Mouse (Mus musculus): ENCODE results near the gene Foxp2.

Foxp2 gene

GRCm38 (mm10) chr6:15120916-15121315, 219.8 kb downstream of the Foxp2 start:
- DNase-seq (ENCODE audit: low read depth) = no peak

DNA sequence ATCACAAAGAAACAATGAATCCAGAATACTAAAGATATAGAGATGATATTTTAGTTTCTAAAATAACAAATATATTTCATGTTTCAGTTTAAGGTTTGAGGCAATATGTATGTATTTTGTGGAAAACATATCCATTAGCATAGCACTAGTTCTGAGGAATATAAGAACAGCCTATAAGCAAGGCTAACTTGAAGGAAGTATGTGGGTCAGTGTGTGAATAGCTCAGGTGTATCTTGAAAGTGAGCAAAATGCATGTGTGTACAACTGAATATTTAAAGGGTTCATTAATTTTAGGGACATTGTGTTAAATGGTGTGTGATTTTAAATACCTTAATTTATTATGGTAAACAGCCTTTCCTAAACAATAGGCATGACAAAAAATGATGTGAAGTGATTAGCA, 220.2 kb downstream of the Foxp2 start:
- no peak for DNase-seq (ENCODE audit: low read depth)

DNA sequence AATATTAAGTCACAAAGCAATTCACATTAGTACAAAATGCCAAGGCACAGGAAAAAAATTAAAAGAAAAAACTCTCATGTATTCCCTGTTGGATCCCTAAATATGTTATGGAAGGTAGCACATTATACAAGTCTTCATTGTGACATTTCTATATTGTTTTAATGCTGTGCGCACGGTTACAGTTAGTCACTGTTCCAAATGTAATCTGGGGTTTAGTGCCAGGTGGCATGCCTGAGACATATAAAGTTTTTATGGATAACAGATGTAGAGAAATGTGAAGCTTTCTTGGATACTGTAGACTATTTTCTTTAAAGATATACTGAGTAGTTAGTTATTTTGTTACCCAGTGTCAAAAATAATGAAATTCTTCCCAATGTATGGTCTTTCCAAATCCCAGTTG, 229.0 kb downstream of the Foxp2 start:
- DNase-seq (ENCODE audit: low read depth) = no peak

GRCm38 (mm10) chr6:15142094-15142493, 240.9 kb downstream of the Foxp2 start:
- no peak for DNase-seq (ENCODE audit: low read depth)

DNA sequence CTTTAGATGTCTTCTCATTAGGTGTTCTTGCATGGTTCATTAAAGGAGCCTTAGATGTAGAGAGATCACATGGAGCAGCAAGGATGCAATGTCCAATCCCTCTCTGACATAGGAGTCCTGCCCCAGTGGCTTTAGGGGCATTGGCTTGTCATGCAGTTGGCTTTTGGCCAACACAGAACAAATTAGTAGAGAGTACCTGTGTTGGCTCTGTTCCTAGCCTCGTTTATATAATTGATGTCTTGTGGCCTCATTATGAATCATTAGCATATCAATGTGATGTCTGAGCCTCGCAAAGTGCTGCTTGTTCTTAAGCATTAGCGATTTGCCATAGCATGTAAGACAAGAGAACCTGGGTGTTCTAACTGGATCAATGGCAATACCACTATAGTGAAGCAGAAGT, 250.5 kb downstream of the Foxp2 start:
- no peak for DNase-seq (ENCODE audit: low read depth)

DNA sequence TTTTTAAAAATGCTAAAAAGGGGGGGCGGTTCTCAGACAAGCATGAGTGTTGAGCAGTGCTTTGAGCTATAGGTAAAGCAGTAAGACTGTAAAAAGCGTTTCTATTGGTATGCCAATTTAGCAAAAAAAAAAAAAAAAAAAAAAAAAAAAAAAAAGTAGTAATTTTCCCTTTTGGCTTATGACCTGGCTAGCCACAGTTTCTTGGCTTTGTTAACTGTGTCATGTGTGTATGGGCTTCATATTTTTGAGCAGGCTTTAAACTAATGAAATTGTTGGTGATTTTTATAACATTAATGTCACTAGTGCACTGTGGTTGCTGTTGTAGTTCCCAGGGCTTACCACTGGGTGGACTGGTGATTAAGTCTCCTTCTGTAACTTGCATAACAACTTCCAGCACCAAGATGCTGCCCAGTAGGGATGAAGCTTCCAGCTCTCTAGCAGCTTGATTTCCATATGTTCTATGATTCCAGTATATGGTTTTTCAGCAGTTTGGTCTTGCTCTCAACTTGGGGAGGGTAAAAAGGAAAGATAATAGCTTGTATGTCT, 262.4 kb downstream of the Foxp2 start:
- peak; percentile 10 for DNase-seq (ENCODE audit: low read depth)

DNA sequence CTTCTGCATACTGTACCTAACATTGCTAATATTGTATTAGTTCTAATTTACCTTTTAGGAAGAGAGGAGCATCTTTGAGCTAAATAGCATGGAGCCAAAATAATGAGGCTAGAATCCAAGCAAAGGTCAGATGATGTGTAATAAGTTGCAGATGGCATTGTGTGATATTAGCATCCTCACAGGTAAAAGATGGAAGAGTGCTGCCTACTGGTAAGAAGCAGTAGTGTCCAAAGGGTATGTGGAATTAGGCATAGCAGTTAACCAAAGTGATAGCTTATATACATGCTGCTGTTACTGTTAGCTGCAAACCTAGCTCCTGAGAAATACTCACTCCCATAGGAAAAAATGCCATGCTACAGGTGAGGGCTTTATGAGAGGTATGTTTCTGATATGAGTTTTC, 275.6 kb downstream of the Foxp2 start:
- no peak for DNase-seq (ENCODE audit: low read depth)

GRCm38 (mm10) chr6:15192877-15193276, 291.7 kb downstream of the Foxp2 start:
- no peak for DNase-seq (ENCODE audit: low read depth)

GRCm38 (mm10) chr6:15242176-15242942, 341.2 kb downstream of the Foxp2 start:
- DNase-seq (ENCODE audit: low read depth) = no peak

DNA sequence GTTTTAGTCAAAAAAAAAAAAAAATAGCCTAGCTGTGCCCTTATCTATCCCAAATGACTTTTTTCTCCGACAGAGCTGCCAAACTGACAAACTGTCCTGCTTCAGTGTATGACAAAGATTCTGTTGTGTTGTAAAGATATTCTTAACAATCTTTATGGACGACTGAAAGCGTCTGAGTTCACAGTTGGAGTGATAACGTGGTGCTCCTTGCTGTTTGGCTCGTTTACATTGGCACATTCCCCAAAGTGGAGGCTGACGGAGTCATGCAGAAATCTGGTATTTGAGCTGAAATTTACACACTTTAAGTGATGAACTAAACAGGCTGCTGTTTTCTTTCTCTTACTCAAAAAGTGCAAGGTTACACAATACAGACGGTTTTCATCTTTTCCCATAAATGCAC, 356.2 kb downstream of the Foxp2 start:
- DNase-seq (ENCODE audit: low read depth) = no peak

- DNase-seq (ENCODE audit: low read depth) = no peak
Observed at GRCm38 (mm10) chr6:15257893-15258292, 356.7 kb downstream of the Foxp2 start.

GRCm38 (mm10) chr6:15268136-15268535, 367.0 kb downstream of the Foxp2 start:
- no peak for DNase-seq (ENCODE audit: low read depth)

DNA sequence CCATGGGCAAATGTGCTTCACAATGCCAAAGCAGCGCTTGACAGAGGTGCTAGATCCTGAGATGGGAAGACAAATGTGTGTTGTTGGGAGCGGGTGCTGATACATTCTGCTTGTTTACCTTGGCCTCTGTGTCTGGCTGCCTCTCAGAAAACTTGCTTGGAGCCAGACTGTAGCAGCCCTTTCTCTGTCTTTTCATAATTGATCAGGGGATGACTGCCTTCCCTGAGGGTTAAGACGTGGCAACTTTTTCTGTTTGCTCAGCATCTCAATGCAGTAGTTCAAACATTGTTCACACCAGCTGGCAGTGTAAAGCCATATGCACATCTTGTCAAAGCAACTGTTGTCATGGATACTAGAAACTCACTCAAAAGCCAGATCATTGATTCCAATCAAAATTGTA, 384.1 kb downstream of the Foxp2 start:
- DNase-seq (ENCODE audit: low read depth) = no peak

DNA sequence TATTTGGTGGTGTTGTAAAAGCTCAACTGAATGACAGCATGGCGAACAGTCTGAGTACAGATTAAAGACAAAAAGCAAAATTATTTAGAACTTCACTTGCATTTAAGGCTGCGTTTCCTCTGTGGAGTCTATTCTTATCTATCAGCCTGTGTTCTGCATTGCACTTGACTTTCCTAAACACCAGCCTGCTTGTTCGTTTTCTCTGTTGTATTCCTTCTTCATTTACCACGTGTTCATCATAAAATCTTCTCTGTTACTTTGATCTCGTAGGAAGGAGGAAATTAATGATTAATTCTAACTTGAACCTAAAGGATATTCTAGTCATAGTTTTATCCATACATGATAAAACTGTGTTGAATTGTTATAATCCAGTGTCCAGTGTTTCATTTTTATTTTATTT, 392.9 kb downstream of the Foxp2 start:
- DNase-seq (ENCODE audit: low read depth) = no peak

DNA sequence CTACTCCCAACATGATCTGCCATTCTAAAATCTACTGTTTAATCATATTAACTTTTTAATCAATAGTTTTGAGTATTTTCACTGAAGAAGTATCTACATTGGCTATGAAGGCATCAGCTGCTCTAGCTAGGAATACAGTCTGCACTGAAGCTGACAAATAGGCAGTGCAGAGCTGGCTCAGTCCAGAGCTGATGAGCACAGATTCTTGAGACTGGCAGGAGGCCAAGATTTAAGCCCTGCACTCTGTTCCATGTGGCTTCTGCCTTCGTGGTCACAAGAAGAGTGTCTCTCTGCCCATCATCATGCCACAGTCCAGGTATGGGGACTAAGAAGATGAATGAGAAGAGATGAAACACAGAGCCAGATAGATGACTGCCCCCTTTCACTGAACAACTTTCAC, 398.1 kb downstream of the Foxp2 start:
- DNase-seq (ENCODE audit: low read depth) = no peak

DNA sequence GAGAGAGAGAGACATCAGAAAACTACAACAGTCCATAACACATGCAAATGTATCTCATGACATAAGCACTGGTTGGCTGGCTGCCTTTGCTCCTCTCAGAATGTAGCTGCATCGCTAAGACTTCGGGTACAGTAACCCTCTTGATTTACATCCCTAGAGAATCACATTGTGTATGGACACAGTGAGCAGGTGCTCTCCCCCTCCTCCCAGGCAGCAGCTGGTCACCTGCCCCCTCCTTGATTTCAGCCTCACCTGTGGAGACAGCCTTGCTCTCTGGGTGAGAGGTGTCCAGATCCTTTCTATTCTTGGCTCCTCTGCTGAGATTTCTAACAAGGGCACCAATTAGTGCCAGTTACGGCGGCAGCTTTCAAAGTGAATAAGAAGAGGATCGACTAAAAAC, 409.5 kb downstream of the Foxp2 start:
- no peak for DNase-seq (ENCODE audit: low read depth)

GRCm38 (mm10) chr6:15316948-15317347, 415.8 kb downstream of the Foxp2 start:
- no peak for DNase-seq (ENCODE audit: low read depth)

DNA sequence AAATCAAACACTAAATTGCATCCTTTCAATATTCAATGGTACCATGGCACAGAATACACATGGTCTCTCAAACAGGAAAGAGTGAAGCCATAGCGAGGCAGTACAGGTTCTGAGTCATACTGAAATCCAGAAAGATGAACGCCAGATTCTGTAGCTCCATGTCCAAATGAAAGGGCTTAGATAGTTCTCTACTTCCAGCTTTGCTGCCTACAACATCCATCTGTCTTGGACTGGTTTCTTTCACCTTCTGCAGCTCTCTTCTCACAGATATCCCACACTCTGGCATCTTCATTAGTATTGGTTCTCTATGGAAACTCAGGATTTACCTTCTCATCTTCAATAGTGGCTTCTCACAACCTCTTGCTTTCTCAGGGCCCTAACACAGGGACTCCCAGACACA, 417.2 kb downstream of the Foxp2 start:
- DNase-seq (ENCODE audit: low read depth) = no peak

DNA sequence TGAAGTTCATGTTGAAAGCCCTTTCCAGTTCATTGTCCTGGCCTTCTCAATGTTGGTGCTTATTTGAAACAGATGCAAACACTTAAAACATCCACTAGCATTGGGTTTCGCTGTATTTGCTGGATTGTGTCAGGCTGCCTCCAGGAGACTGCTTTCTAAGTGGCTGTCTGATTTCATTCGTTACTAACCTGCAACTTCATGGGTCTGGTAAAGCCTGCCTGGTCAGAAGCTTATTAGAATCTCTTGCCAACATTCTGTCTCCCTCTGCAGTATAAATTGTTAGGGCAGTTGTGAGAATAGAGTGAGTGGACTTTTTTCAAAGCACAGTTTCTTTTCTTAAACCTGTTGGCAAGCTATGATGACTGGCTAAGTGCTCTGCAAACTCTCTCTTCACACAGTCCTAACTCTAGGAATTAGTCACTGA, 420.4 kb downstream of the Foxp2 start:
- DNase-seq (ENCODE audit: low read depth) = no peak

- DNase-seq (ENCODE audit: low read depth) = no peak
Observed at GRCm38 (mm10) chr6:15323099-15323498, 421.9 kb downstream of the Foxp2 start.

- no peak for DNase-seq (ENCODE audit: low read depth)
Observed at GRCm38 (mm10) chr6:15347705-15348104, 446.6 kb downstream of the Foxp2 start.

DNA sequence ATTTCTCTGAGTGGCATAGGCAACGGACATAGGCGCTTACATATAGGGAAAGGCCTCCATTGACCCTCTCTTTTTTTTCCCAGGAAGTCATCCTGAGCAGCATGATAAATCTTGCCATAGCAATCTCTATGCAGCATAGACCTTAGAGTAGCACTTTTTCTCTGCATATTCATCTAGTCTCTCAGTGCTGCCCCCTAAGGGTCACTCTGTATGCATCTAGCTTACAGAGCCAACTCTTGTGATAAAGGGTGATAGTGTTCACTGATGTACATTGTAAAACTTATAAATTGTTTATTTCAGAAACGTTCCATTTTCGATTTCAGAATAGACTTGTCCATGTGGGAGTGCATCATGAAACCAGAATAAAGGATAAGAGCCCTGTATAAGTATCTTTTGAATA, 454.7 kb downstream of the Foxp2 start:
- peak; percentile 12 for DNase-seq (ENCODE audit: low read depth)

DNA sequence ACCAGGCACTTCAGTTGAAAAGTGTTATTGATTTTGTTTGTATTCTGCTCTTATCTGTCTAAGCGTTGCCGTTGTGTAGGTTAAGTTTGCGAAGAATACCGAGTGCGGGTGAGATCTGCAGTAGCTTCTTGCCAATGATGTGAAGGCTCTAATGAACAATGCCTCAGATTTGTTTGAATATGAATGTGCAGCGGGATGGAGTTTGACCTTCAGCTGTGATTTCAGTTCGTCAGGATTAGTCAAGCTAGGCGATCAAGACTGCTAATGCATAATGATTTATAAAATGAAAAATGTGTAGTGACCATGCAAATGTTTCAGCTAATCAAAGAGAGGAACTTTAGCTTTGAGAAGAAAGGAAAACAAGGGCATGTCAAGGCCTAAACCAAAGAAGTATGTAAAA, 469.1 kb downstream of the Foxp2 start:
- no peak for DNase-seq (ENCODE audit: low read depth)

DNA sequence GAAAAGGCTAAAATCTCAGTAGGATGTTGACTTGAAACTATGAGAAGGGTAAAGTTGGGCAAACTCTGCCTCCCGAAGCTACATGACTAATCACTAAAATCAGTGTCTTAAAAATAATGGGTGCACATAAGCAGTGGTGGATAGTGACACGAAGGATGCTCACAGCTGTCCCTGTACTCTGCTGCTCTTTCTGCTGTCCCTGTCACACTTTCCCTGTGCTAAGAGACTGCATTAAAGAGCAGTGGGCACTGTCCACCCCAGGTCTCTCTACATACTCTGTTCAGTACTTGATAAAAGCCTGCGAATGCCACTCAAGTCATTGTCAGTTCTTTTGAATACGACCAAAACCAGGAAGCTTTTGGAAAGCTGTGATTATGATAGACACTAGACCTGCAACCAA, 469.7 kb downstream of the Foxp2 start:
- DNase-seq (ENCODE audit: low read depth) = no peak
